Mouse (Mus musculus) layer of hippocampus, adult 9-10 months (tissue): ENCODE measurements around the gene Slc35c2.

Experiments
- DNase-seq: peaks from one replicate; pipeline ENCODE4 v3.0.0; 2022; ENCODE audit warnings: low spot score

Gene Slc35c2

DNA sequence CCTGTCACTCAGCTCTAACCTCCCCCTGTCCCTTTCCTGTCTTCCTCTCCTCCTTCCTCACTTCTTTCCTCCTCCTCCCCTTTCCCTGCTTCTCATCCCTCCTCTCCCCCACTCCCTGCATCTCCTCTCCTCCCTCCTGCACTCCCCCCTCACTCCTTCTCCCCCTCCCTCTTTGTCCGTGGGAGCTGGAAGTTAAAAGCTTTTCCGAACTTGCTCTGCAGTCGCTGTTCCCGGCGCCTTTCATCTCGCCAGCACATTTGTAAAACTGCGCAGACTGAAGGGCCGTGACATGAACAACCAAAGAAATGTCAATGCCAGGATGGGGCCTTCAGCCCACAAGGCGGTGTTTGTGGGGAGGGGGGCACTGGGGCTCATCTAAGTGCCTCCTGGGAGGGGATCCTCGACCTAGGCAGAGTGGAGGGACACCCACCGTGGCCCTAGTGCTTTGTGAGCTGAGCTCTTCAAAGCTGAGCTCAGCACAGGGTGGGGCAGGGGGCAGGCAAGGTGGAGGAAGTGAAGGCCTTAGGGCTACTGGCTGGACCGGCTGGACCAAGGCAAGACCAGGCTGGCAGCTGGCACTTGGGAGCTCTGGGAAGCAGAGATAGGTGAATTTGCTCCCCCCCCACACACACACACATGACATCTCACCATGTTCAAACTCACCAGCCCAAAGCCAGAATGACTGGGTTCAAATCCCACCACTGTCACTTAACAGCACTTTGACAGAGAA, 49.1 kb downstream of the Slc35c2 start:
- no peak for DNase-seq

DNA sequence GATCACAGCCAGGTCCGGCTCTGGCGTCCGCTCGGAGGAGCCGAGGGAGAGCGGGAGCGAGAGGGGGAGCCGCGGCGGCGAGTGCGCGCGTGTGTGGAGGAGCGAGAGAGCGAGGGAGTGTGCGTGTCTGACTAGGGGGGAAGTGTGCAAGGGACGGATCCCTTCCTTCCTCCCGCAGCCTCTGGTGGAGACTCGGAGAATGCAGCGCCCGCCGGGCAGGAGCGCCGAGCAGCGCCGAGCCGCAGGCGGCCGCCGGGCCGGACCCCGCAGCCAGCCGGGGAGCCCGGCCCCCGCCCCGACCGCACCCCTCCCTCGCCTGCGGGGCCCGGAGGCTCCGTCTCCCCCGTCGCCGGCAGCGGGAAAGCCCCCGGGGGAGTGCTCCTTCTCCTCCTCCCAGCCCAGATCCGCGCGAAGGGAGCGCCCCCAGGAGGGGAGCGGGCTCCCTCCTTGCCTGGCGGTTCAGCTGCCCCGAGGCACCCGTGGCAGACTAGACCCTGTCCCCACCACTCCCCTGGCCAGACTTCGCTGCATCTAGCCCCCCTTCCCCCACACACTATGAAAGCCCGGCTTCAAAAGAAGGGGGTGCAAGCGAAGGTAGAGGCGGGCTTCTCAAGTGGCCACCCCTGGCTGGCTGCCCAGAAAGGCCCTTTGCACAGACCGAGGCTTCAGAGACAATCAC, 52.9 kb downstream of the Slc35c2 start, which contains the start of gene Cdh22:
Gene Cdh22, minus strand, starts transcription at position 241 of the 679 bp plus-strand sequence.
- DNase-seq, result peak; percentile 20

DNA sequence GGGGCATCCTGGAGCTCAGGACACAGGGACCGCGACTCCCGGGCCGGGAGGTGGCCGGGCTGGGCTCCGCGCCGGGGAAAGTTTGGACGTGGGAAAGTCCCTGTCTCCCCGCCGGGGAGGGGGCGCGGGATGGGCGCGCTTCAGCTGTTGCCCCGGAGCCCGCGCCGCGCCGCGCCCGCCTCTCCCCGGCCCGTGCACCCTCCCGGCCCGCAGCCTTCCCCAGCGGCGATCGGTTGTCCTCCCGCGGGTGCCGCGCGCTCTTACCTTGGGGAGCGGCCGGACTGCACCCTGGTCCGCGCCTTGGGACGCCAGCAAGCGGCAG, 53.4 kb downstream of the Slc35c2 start:
- no peak for DNase-seq

DNA sequence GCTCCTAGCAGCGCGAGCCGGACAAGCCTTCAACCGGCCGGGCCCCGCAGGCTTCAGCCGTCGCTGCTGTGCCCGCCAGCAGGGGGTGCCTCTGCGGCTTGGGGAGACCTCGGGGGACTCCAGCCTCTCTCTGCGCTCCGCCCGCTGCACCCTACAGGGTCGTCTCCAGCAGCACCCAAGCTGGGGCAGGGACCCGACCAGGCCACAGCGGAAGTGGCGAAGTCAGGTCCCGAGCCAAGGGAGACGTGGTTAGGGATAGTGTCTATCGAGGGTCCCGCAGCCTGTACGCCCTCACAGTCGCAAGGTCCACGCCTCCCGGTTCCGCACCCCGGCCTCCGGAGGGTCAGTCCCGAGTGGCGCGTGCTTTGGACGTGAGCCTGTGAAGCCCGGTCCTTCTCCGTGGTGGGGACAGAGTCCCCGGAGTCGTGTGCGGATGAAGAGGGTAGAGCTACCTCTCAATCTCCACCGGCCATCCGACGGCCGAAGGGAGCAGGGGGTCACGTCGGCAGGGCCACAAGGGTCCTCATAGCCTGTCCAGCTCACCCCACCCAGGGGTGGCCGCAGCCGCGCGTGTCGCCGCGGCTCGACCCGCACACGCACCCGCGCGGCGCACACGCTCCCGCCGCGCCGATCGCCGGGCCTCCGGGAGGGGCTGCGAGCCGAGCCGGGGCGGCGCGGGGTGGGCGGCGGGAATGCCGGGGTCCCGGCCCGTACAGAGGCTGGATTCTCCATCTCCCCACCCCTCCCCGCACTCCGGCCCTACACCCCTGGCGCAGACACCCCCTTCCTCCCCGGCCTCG, 54.0 kb downstream of the Slc35c2 start:
- DNase-seq, result no peak

DNA sequence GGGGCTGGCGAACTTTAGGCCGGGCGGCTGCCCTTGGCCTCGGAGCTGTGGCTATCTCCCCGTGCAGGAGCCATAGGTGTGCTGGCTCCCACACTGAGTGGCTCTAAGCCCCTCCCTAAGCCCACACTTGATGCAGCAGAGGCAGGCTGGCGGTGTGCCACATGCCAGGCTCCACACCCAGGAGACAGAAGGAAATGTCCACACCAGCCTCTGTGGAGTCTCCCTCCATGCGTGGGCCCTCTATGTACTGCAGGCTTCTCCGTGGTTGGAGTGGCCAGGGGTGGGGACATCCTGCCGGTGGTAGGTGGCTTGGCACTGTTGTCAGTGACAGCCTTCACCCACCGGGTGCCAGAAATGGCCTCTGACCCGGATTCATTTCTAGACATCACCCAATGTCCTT, 58.6 kb downstream of the Slc35c2 start:
- DNase-seq, result no peak
